Mouse (Mus musculus) brain, embryonic 14.5 days (tissue): Measurements from ENCODE around the gene Nyap1.

Source experiments
- CTCF ChIP-seq: fragments of 200-500 bp; IDR thresholded peaks from 2 replicates; pipeline ENCODE4 v1.5.1; 2012; ENCODE audit warnings: inconsistent platforms, mild to moderate bottlenecking, moderate library complexity, borderline replicate concordance; ENCODE audit not compliant: insufficient read depth, insufficient read length; ENCODE audit errors: extremely low read depth
- POLR2A ChIP-seq: fragments of 200-500 bp; IDR thresholded peaks from 2 replicates; pipeline ENCODE4 v1.6.1; 2012; ENCODE audit warnings: mild to moderate bottlenecking, inconsistent platforms, borderline replicate concordance; ENCODE audit not compliant: poor library complexity, insufficient read depth, insufficient read length, severe bottlenecking; ENCODE audit errors: extremely low read depth

DNA sequence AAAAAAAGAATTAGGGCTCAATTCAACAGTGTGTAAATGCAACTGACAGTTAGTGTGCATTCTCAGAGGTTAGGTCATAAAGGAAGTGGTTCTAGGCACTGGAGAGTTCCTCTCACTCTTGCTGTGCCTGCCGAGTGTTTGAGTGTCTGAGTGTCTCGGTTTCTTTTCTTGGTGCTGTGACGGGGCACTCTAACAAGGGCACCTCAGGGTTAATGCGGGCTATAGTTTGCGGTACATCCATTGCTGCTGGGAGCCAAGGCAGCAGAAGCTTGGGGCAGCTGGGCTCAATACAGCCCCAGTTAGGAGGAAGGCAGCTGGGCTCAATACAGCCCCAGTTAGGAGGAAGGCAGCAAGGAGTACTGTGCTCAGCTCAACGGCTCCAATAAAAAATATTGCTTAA lies 36.2 kb downstream of the Nyap1 start:
- TF ChIP-seq CTCF = no peak
- no peak for TF ChIP-seq POLR2A
